Mouse (Mus musculus) forebrain, embryonic 11.5 days (tissue): ENCODE data around the gene Ppif. TPM values are rescaled to one million over a fixed set of nuclear protein-coding genes. Genes with fewer than 3 reads are reported as not detected.

ENCODE experiments used
- ATAC-seq: fragments of 200-750 bp; cut with Nextera tagmentation; replicated peaks from 2 replicates; pipeline ENCODE4 v1.8.0; 2017; ENCODE audit warnings: moderate TSS enrichment; ENCODE audit not compliant: low FRiP score
- DNase-seq: peaks from one replicate; pipeline ENCODE4 v3.0.0-alpha.2; 2017; ENCODE audit warnings: low spot score
- H3K27ac ChIP-seq: fragments of 300-500 bp; sonication (generic); 2 replicates; pipeline ENCODE4 v1.5.1; 2014; ENCODE audit warnings: low read depth, low read length
- H3K27me3 ChIP-seq: fragments of 300-500 bp; sonication (generic); 2 replicates; pipeline ENCODE4 v1.6.1; 2014; ENCODE audit warnings: mild to moderate bottlenecking, low read length, mixed read lengths; ENCODE audit not compliant: control insufficient read depth, insufficient read depth
- H3K36me3 ChIP-seq: fragments of 300-500 bp; sonication (generic); 2 replicates; pipeline ENCODE4 v1.6.1; 2014; ENCODE audit warnings: mild to moderate bottlenecking, low read length, moderate library complexity, mixed read lengths; ENCODE audit not compliant: control insufficient read depth, insufficient read depth
- H3K4me1 ChIP-seq: fragments of 300-500 bp; sonication (generic); replicated peaks from 2 replicates; pipeline ENCODE4 v1.6.1; 2014; ENCODE audit warnings: low read length, mixed read lengths; ENCODE audit not compliant: control insufficient read depth, insufficient read depth
- H3K4me2 ChIP-seq: fragments of 300-500 bp; sonication (generic); 2 replicates; pipeline ENCODE4 v1.6.1; 2014; ENCODE audit warnings: low read depth, mild to moderate bottlenecking, low read length, moderate library complexity, mixed read lengths; ENCODE audit not compliant: severe bottlenecking
- H3K4me3 ChIP-seq: fragments of 300-500 bp; sonication (generic); 2 replicates; pipeline ENCODE4 v1.5.1; 2014; ENCODE audit warnings: low read depth, low read length
- H3K9ac ChIP-seq: fragments of 300-500 bp; sonication (generic); 2 replicates; pipeline ENCODE4 v1.6.1; 2014; ENCODE audit warnings: low read length
- H3K9me3 ChIP-seq: fragments of 300-500 bp; sonication (generic); 2 replicates; pipeline ENCODE4 v1.6.1; 2016; ENCODE audit warnings: low read length, mixed read lengths; ENCODE audit not compliant: control insufficient read depth
- WGBS: fragments of 180-500 bp; shearing (Covaris S2); extraction: QIAGEN DNeasy Blood & Tissue Kit; methylation state at CpG from one replicate; pipeline ENCODE4 v1.1.7; 2014; 5-methylcytosine and 5-hydroxymethylcytosine counted together
- polyA plus RNA-seq: library from polyadenylated mRNA; unstranded; fragments of >200 nt; fragmentation: Nextera tagmentation; extraction: Ambion mirVana; gene quantifications from 2 replicates; pipeline ENCODE4 v1.2.1, GENCODE M21; 2014

Ppif gene
- polyA plus RNA-seq, 1 experiment from 2014 or later: 34.8 TPM

DNA sequence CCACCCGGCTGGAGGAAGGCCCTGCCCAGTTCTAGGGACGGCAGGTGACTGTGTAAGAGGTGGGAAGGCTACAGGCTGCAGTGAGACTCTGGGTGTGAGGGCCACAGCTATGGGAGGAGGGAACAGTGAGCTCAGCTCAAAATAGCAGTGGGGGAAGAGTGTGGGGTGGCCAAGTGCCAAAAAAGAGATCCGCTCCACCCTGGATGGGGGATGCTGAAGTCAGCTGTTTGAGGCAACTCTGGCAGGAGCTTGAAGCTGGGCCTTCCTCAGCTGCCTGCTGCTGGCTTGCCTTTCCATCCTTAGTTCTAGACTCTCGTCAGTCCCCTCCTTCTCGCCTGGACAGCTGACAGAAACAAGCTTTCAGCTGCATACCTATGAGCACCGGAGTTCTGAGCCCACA is 42.6 kb downstream of the Ppif start:
- no peak for DNase-seq
- no peak for ATAC-seq
- H3K4me2 ChIP-seq: no peak overlapping the region
- no peak overlapping the region for H3K9ac ChIP-seq
- H3K9me3 ChIP-seq: no peaks in the 10 kb centered on the region
- no peaks in the 10 kb centered on the region for H3K36me3 ChIP-seq
- peaks cover 11% of the 10 kb centered on the region; the same call in 1 of the 2 replicates for H3K4me1 ChIP-seq
- WGBS: 78% methylated on average over 6 of the region's 6 CpGs
- H3K27ac ChIP-seq: no peak overlapping the region
- H3K4me3 ChIP-seq: no peak overlapping the region
- H3K27me3 ChIP-seq: no peaks in the 10 kb centered on the region

DNA sequence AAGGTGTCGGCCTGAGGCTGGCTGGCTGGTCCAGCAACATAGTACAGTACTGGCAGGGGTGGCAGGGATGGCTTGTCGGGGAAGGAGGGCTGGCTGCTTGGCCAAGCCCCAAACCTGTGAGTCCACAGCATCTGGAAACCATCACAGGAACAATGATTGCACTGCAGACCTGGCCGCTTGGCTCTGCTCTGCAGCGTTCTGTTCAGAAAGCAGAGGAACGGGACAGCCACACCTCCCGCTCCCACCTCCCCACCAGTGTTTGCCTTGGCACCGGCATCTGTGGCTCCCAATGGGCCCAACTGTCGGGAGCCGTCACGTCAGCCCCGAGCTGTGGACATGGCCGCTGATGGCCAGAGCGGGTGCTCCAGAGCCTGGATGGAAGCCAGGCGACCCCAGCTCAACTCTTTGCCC is 44.6 kb downstream of the Ppif start:
- H3K36me3 ChIP-seq: no peaks in the 10 kb centered on the region
- ATAC-seq (no peak), DNase-seq (no peak)
- H3K4me1 ChIP-seq: peaks cover 11% of the 10 kb centered on the region; the same call in 1 of the 2 replicates
- H3K4me2 ChIP-seq: no peak overlapping the region
- 79% methylated on average over 14 of the region's 14 CpGs for WGBS
- no peak overlapping the region for H3K27ac ChIP-seq
- H3K4me3 ChIP-seq: no peak overlapping the region
- H3K9me3 ChIP-seq: no peaks in the 10 kb centered on the region
- H3K27me3 ChIP-seq: no peaks in the 10 kb centered on the region
- no peak overlapping the region for H3K9ac ChIP-seq

DNA sequence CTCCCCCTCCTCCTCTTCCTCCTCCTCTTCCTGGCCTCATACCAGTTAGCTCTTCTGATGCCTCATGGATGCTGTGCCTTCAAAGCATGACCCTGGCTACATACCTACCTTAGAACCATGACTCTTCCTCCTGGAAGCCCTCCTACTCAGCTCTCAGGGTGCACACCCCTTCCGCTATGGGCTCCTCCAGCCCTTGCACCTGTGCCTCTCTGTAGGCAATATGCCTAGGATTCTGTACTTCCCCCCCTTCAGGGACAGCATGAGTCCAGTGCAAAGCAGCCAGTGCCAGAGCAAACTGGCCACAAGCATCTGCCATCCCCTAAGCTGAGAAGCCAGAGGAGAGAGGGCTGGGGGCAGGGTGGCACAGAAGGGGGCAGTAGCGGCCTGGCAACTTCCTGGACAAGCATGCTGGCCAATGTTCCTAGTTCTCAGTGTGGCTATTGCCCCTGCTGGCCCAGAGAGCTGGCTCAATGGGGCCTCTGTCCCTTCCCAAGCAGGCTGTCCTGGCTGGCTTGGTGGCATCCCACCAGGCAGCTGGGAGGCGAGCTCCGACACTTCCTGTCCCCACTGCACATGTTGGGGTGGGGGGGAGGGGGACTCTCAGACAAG is 46.1 kb downstream of the Ppif start:
- Histone ChIP-seq H3K9me3 (no peaks in the 10 kb centered on the region), H3K4me3 (no peak overlapping the region), H3K27ac (no peak overlapping the region), H3K9ac (no peak overlapping the region), H3K36me3 (no peaks in the 10 kb centered on the region), H3K4me2 (no peak overlapping the region), H3K4me1 (peaks cover 3% of the 10 kb centered on the region; the same call in 1 of the 2 replicates), H3K27me3 (no peaks in the 10 kb centered on the region)
- 80% methylated on average over 4 of the region's 4 CpGs for WGBS
- ATAC-seq: no peak
- no peak for DNase-seq

DNA sequence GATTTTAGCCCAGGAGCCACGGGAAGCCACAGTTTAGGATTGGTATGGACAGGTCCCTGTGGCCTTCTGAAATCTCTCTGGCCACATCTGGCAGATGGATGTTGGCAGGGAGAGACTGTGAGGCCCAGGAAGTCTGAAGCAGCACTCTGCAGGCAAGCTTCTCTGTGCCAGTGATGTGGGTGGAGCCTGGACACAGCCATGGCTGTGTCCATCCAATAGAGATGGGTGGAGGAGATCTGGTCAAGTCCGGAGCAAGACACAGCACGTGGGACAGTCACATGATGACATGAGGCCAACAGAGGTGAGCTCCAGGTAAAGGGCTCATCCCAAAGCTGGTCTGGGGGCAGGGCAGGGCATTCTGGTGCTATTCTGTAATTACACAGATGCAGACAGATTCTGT is 47.3 kb downstream of the Ppif start:
- H3K27ac ChIP-seq: no peak overlapping the region
- H3K27me3 ChIP-seq: no peaks in the 10 kb centered on the region
- H3K9me3 ChIP-seq: no peaks in the 10 kb centered on the region
- H3K4me2 ChIP-seq: no peak overlapping the region
- no peaks in the 10 kb centered on the region for H3K4me1 ChIP-seq
- DNase-seq (no peak), ATAC-seq (no peak)
- 78% methylated on average over 3 of the region's 3 CpGs for WGBS
- no peaks in the 10 kb centered on the region for H3K36me3 ChIP-seq
- H3K4me3 ChIP-seq: no peak overlapping the region
- no peak overlapping the region for H3K9ac ChIP-seq

DNA sequence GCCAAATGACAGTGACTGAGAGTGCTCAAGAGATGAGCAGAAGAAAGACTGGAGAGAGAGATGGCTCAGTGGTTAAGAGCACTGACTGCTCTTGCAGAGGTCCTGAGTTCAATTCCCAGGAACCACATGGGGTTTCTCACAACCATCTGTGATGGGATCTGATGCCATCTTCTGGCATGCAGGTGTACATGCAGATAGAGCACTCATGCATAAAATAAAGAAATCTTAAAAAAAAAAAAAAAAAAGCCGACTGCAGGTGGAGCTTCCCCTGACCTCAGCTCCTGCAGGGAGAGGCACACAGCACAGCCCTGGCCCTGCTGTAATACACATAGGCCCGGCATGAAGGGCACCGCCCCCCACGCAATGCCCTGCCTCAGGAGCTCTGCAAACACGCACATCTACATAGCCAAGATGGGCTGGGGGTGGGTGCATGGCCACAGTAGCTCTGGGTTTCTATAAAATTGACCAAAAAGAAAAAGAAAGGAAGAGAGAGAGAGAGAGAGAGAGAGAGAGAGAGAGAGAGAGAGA is 48.0 kb downstream of the Ppif start:
- no peak for DNase-seq
- no peak overlapping the region for H3K4me3 ChIP-seq
- H3K9ac ChIP-seq: no peak overlapping the region
- no peak overlapping the region for H3K27ac ChIP-seq
- no peaks in the 10 kb centered on the region for H3K36me3 ChIP-seq
- H3K4me2 ChIP-seq: no peak overlapping the region
- no peaks in the 10 kb centered on the region for H3K4me1 ChIP-seq
- no peak for ATAC-seq
- WGBS: 66% methylated on average over 5 of the region's 5 CpGs
- H3K9me3 ChIP-seq: no peaks in the 10 kb centered on the region
- H3K27me3 ChIP-seq: no peaks in the 10 kb centered on the region

DNA sequence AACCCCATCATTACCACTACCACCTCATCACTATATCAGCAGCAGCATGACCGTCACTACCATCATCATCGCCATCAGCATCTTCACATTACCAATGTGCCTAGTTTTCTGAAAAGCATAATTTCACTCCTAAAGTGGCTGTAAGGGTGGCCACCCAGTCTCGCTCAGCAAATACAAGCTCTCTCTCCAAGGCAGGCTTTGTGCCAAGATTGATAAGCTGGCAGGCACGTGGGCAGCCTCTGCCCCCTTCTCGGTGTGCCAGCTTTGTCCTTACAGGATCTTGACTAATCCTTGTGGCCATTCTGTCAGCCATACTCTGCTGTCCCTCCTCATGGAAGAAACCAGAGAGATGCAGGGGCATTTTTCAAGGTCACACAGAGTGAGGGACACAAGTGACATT is 49.0 kb downstream of the Ppif start:
- WGBS: 91% methylated on average over 5 of the region's 5 CpGs
- H3K9me3 ChIP-seq: no peaks in the 10 kb centered on the region
- H3K27me3 ChIP-seq: no peaks in the 10 kb centered on the region
- no peaks in the 10 kb centered on the region for H3K36me3 ChIP-seq
- no peak overlapping the region for H3K9ac ChIP-seq
- H3K4me3 ChIP-seq: no peak overlapping the region
- no peaks in the 10 kb centered on the region for H3K4me1 ChIP-seq
- DNase-seq: no peak
- no peak for ATAC-seq
- no peak overlapping the region for H3K4me2 ChIP-seq
- no peak overlapping the region for H3K27ac ChIP-seq

DNA sequence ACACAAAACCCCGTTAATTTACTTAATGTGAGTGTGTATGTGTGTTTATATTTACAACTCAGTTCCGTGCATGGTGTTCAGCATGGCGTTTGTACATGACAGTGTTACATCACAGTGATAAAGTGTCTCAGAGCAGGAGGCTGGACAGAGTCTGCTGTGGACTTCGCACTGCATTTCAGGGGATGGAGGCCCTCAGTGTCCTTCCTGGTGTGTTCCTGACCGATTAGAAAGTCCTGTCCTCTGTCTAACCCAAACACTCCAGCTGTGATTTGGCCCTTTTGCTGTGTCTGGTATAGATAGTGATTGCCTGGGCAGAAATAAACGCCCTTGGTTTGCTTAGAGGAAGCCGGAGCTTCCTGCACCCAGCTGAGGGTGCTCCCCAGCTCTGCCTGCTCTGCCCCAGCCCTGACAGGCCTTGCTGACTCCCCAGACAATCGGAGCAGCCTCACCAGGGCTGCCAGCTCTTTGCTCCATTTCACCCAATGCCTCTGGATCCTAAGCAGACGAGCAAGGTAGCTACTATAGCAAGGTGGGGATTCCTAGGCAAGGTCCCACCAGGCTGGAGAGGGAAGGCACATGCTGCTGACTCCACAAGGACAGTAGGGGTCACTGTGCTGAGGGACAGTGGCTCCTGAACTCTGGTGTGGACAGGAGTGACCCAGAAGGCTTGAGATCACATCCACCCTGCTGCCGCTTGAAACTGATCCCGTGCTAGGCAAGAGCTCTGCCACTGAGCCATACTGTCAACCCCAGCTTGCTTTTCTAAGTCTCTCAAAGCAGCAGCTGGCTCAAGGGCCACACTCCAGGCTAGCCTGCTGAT is 51.6 kb downstream of the Ppif start:
- no peaks in the 10 kb centered on the region for H3K36me3 ChIP-seq
- DNase-seq: no peak
- H3K27ac ChIP-seq: no peak overlapping the region
- no peak overlapping the region for H3K4me3 ChIP-seq
- H3K9ac ChIP-seq: no peak overlapping the region
- H3K27me3 ChIP-seq: no peaks in the 10 kb centered on the region
- WGBS: 77% methylated on average over 11 of the region's 11 CpGs
- H3K4me1 ChIP-seq: no peaks in the 10 kb centered on the region
- no peak for ATAC-seq
- H3K9me3 ChIP-seq: no peaks in the 10 kb centered on the region
- no peak overlapping the region for H3K4me2 ChIP-seq

DNA sequence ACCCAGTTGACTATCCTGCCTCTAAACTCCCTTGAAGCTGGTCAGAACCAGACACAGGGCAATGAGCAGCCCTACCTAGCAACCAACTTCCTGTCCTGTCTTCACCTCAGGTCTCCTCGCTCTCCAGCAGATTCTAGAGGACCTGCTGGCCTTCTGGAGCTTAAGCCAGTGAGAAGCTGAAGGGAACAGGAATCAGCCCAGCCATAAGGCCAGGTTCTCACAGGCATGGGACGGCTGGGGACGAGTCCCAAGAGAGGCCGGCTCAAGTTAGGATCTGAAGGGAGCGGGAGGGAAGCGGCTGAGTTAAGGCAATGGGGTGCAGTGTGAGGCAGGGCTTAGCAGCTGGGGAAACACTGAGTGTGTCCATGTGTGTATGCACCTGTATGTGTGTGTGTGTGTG is 52.4 kb downstream of the Ppif start:
- no peak overlapping the region for H3K4me2 ChIP-seq
- DNase-seq (no peak), ATAC-seq (no peak)
- H3K4me3 ChIP-seq: no peak overlapping the region
- H3K9ac ChIP-seq: no peak overlapping the region
- 93% methylated on average over 6 of the region's 6 CpGs for WGBS
- no peaks in the 10 kb centered on the region for H3K9me3 ChIP-seq
- no peak overlapping the region for H3K27ac ChIP-seq
- no peaks in the 10 kb centered on the region for H3K4me1 ChIP-seq
- H3K27me3 ChIP-seq: no peaks in the 10 kb centered on the region
- no peaks in the 10 kb centered on the region for H3K36me3 ChIP-seq
